Mouse (Mus musculus) E14TG2a.4 (cell line): ENCODE measurements around the gene Npw.

Experiments
- CTCF ChIP-seq: conservative IDR thresholded peaks from 2 replicates; pipeline ENCODE4 v1.5.1; 2014; ENCODE audit warnings: low read length
- NANOG ChIP-seq: IDR thresholded peaks from 2 replicates; pipeline ENCODE4 v1.6.1; 2014; ENCODE audit warnings: borderline replicate concordance, low read length, mixed read lengths
- POU5F1 ChIP-seq: IDR thresholded peaks from 2 replicates; pipeline ENCODE4 v1.6.1; 2014; ENCODE audit warnings: low read length, borderline replicate concordance

DNA sequence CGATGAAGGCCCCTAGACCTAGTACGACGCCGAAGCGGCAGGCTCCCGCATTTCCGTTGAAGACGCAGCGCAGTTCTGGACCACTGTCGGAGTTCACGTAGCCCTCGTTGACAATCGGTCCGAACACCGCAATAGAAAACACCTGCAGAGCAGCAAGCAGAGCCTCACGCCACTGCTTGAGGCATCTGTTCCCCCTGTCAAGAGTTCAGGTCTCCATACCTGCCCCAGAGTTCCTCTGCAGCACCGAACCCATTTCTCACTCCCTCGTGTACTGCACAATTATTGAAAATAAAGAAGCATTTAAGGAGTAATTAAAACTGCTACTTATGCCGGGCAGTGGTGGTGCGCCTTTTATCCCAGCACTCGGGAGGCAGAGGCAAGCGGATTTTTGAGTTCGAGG is 29.3 kb upstream of the Npw start:
- TF ChIP-seq CTCF (no peak), NANOG (no peak), POU5F1 (no peak)
